Mouse (Mus musculus) limb, embryonic 11.5 days (tissue): ENCODE data around the gene Lrrn4cl. TPM values are rescaled to one million over a fixed set of nuclear protein-coding genes. Genes with fewer than 3 reads are reported as not detected.

ENCODE experiments used
- ATAC-seq: fragments of 200-750 bp; cut with Nextera tagmentation; 2 replicates; pipeline ENCODE4 v1.8.0; 2017; ENCODE audit warnings: low read depth; ENCODE audit not compliant: insufficient number of reproducible peaks, low FRiP score, low TSS enrichment
- DNase-seq: peaks from one replicate; pipeline ENCODE4 v3.0.0-alpha.2; 2015; ENCODE audit warnings: low spot score
- H3K27ac ChIP-seq: fragments of 300-500 bp; sonication (generic); replicated peaks from 2 replicates; pipeline ENCODE4 v1.5.1; 2014; ENCODE audit warnings: low read depth, mild to moderate bottlenecking, low read length
- H3K27me3 ChIP-seq: fragments of 300-500 bp; sonication (generic); 2 replicates; pipeline ENCODE4 v1.6.1; 2014; ENCODE audit warnings: mild to moderate bottlenecking, low read length, mixed read lengths; ENCODE audit not compliant: control insufficient read depth, insufficient read depth
- H3K36me3 ChIP-seq: fragments of 300-500 bp; sonication (generic); 2 replicates; pipeline ENCODE4 v1.6.1; 2014; ENCODE audit warnings: mild to moderate bottlenecking, low read length, moderate library complexity, mixed read lengths; ENCODE audit not compliant: control insufficient read depth, insufficient read depth
- H3K4me1 ChIP-seq: fragments of 300-500 bp; sonication (generic); 2 replicates; pipeline ENCODE4 v1.6.1; 2014; ENCODE audit warnings: low read length, mixed read lengths; ENCODE audit not compliant: control insufficient read depth, insufficient read depth
- H3K4me2 ChIP-seq: fragments of 300-500 bp; sonication (generic); 2 replicates; pipeline ENCODE4 v1.6.1; 2014; ENCODE audit warnings: low read depth, mild to moderate bottlenecking, moderate library complexity; ENCODE audit not compliant: severe bottlenecking
- H3K4me3 ChIP-seq: fragments of 300-500 bp; sonication (generic); 2 replicates; pipeline ENCODE4 v1.5.1; 2014; ENCODE audit warnings: low read depth, low read length
- H3K9ac ChIP-seq: fragments of 300-500 bp; sonication (generic); 2 replicates; pipeline ENCODE4 v1.6.1; 2014; ENCODE audit warnings: mild to moderate bottlenecking, low read length
- H3K9me3 ChIP-seq: fragments of 300-500 bp; sonication (generic); 2 replicates; pipeline ENCODE4 v1.6.1; 2016; ENCODE audit warnings: low read length; ENCODE audit not compliant: control insufficient read depth
- WGBS: fragments of 180-500 bp; shearing (Covaris S2); extraction: QIAGEN DNeasy Blood & Tissue Kit; methylation state at CpG from one replicate; pipeline ENCODE4 v1.1.7; 2014; 5-methylcytosine and 5-hydroxymethylcytosine counted together
- polyA plus RNA-seq: library from polyadenylated mRNA; unstranded; fragments of >200 nt; fragmentation: Nextera tagmentation; extraction: Ambion mirVana; gene quantifications from 2 replicates; pipeline ENCODE4 v1.2.1, GENCODE M21; 2014

Gene Lrrn4cl
- polyA plus RNA-seq, 1 experiment from 2014 or later: 0.12 TPM

GRCm38 (mm10) chr19:8818301-8818798, 32.2 kb upstream of the Lrrn4cl start:
- H3K9me3 ChIP-seq: no peaks in the 10 kb centered on the region
- H3K36me3 ChIP-seq: peaks cover 13% of the 10 kb centered on the region; the same call in 1 of the 2 replicates
- peaks cover 14% of the 10 kb centered on the region for H3K4me1 ChIP-seq
- no peak for ATAC-seq
- H3K4me3 ChIP-seq: peak overlapping the region; percentile 100
- H3K4me2 ChIP-seq: peak overlapping the region; percentile 82
- 30% methylated on average over 14 of the region's 14 CpGs for WGBS
- peak overlapping the region; percentile 76 for H3K9ac ChIP-seq
- H3K27me3 ChIP-seq: no peaks in the 10 kb centered on the region
- no peak for DNase-seq
- H3K27ac ChIP-seq: peak overlapping the region; percentile 91

GRCm38 (mm10) chr19:8818801-8819595, 31.6 kb upstream of the Lrrn4cl start, which contains the start of gene Ttc9c:
Ttc9c (minus strand) TSS chr19:8819333.
- peak; percentile 98 for DNase-seq
- ATAC-seq: peak; percentile 95
- peak within 1 kb of the TSS; percentile 98 for H3K27ac ChIP-seq
- H3K4me1 ChIP-seq: peaks cover 14% of the 10 kb centered on the region
- peak within 1 kb of the TSS; percentile 100 for H3K4me3 ChIP-seq
- peak within 1 kb of the TSS; percentile 95 for H3K9ac ChIP-seq
- under 1% methylated on average over 33 of the region's 33 CpGs for WGBS
- no peaks in the 10 kb centered on the region for H3K9me3 ChIP-seq
- H3K4me2 ChIP-seq: peak within 1 kb of the TSS; percentile 82
- H3K27me3 ChIP-seq: no peaks in the 10 kb centered on the region
- H3K36me3 ChIP-seq: peaks cover 13% of the 10 kb centered on the region; the same call in 1 of the 2 replicates

GRCm38 (mm10) chr19:8819596-8820423, 30.8 kb upstream of the Lrrn4cl start, which contains the start of gene Hnrnpul2:
Hnrnpul2 (plus strand) TSS chr19:8820010.
- H3K36me3 ChIP-seq: peaks cover 7% of the 10 kb centered on the region; the same call in 1 of the 2 replicates
- under 1% methylated on average over 77 of the region's 83 CpGs for WGBS
- H3K4me2 ChIP-seq: peak within 1 kb of the TSS; percentile 82
- H3K4me3 ChIP-seq: peak within 1 kb of the TSS; percentile 100
- H3K9me3 ChIP-seq: no peaks in the 10 kb centered on the region
- peak within 1 kb of the TSS; percentile 95 for H3K9ac ChIP-seq
- H3K27me3 ChIP-seq: no peaks in the 10 kb centered on the region
- peak; percentile 96 for ATAC-seq
- peak within 1 kb of the TSS; percentile 98 for H3K27ac ChIP-seq
- peak; percentile 95 for DNase-seq
- peaks cover 14% of the 10 kb centered on the region for H3K4me1 ChIP-seq

- Histone ChIP-seq H3K4me1 (peaks cover 14% of the 10 kb centered on the region), H3K27ac (peak overlapping the region; percentile 98), H3K27me3 (no peaks in the 10 kb centered on the region), H3K4me2 (peak overlapping the region; percentile 63), H3K36me3 (peaks cover 10% of the 10 kb centered on the region; the same call in 1 of the 2 replicates), H3K9ac (peak overlapping the region; percentile 95), H3K9me3 (no peaks in the 10 kb centered on the region), H3K4me3 (peak overlapping the region; percentile 100)
- ATAC-seq (no peak), DNase-seq (no peak)
- under 1% methylated on average over 47 of the region's 48 CpGs for WGBS
These were observed 30.1 kb upstream of the Lrrn4cl start for GRCm38 (mm10) chr19:8820424-8820956.

- ATAC-seq (no peak), DNase-seq (no peak)
- H3K9me3 ChIP-seq: no peaks in the 10 kb centered on the region
- peak overlapping the region; percentile 100 for H3K4me3 ChIP-seq
- peaks cover 14% of the 10 kb centered on the region for H3K4me1 ChIP-seq
- WGBS: 2% methylated on average over 7 of the region's 7 CpGs
- H3K27me3 ChIP-seq: no peaks in the 10 kb centered on the region
- peaks cover 10% of the 10 kb centered on the region; the same call in 1 of the 2 replicates for H3K36me3 ChIP-seq
- H3K9ac ChIP-seq: peak overlapping the region; percentile 95
- peak overlapping the region; percentile 98; the same call in 1 of the 2 replicates for H3K27ac ChIP-seq
- H3K4me2 ChIP-seq: peak overlapping the region; percentile 63
These were observed 29.4 kb upstream of the Lrrn4cl start for GRCm38 (mm10) chr19:8821146-8821545.

- no peak for DNase-seq
- no peaks in the 10 kb centered on the region for H3K27me3 ChIP-seq
- H3K4me1 ChIP-seq: peaks cover 6% of the 10 kb centered on the region
- no peak for ATAC-seq
- no peak overlapping the region for H3K9ac ChIP-seq
- no peaks in the 10 kb centered on the region for H3K9me3 ChIP-seq
- peak overlapping the region; percentile 63; the same call in 1 of the 2 replicates for H3K4me2 ChIP-seq
- no peak overlapping the region for H3K27ac ChIP-seq
- 89% methylated on average over 8 of the region's 8 CpGs for WGBS
- peak overlapping the region; percentile 5; the same call in 1 of the 2 replicates for H3K4me3 ChIP-seq
- H3K36me3 ChIP-seq: peaks cover 17% of the 10 kb centered on the region
These were observed 27.9 kb upstream of the Lrrn4cl start for GRCm38 (mm10) chr19:8822696-8823095.

GRCm38 (mm10) chr19:8829660-8830059, 20.9 kb upstream of the Lrrn4cl start, which contains the start of gene AC129217.1:
AC129217.1 (plus strand) TSS chr19:8829773.
- no peak within 1 kb of the TSS for H3K4me2 ChIP-seq
- H3K27ac ChIP-seq: no peak within 1 kb of the TSS
- H3K27me3 ChIP-seq: no peaks in the 10 kb centered on the region
- peaks cover 64% of the 10 kb centered on the region for H3K36me3 ChIP-seq
- no peaks in the 10 kb centered on the region for H3K9me3 ChIP-seq
- 91% methylated on average over 8 of the region's 8 CpGs for WGBS
- ATAC-seq: no peak
- H3K4me3 ChIP-seq: no peak within 1 kb of the TSS
- no peak within 1 kb of the TSS for H3K9ac ChIP-seq
- DNase-seq: no peak
- H3K4me1 ChIP-seq: no peaks in the 10 kb centered on the region

- DNase-seq: no peak
- ATAC-seq: no peak
- Histone ChIP-seq H3K9ac (no peak overlapping the region), H3K27ac (no peak overlapping the region), H3K36me3 (peaks cover 63% of the 10 kb centered on the region), H3K9me3 (no peaks in the 10 kb centered on the region), H3K27me3 (no peaks in the 10 kb centered on the region), H3K4me2 (no peak overlapping the region), H3K4me1 (no peaks in the 10 kb centered on the region), H3K4me3 (no peak overlapping the region)
- 94% methylated on average over 8 of the region's 8 CpGs for WGBS
These were observed 19.9 kb upstream of the Lrrn4cl start for GRCm38 (mm10) chr19:8830664-8831063.
